Mouse (Mus musculus) testis, adult 2 months (tissue): ENCODE measurements at regions not wholly inside any gene's neighbourhood (a gene's known extent, or its start where the extent isn't known, plus 50 kb on each side); places are given as distances from the start of the nearest gene placed in this dataset.

Experiments used
- CTCF ChIP-seq: fragments of 200-500 bp; IDR thresholded peaks from 2 replicates; pipeline ENCODE4 v1.5.1; 2012; ENCODE audit warnings: low read depth, mild to moderate bottlenecking, inconsistent platforms, low read length, moderate library complexity; ENCODE audit not compliant: control insufficient read depth, insufficient read depth, insufficient replicate concordance
- POLR2A ChIP-seq: fragments of 200-500 bp; IDR thresholded peaks from 2 replicates; pipeline ENCODE4 v1.6.1; 2012; ENCODE audit warnings: low read depth, mild to moderate bottlenecking, inconsistent platforms, low read length, moderate library complexity; ENCODE audit not compliant: control insufficient read depth

GRCm38 (mm10) chr14:76665754-76666371, 109.2 kb upstream of the Serp2 start:
- TF ChIP-seq POLR2A (no peak), CTCF (no peak)
